Mouse (Mus musculus): Measurements from ENCODE around the gene Efhd1.

The Efhd1 gene

DNA sequence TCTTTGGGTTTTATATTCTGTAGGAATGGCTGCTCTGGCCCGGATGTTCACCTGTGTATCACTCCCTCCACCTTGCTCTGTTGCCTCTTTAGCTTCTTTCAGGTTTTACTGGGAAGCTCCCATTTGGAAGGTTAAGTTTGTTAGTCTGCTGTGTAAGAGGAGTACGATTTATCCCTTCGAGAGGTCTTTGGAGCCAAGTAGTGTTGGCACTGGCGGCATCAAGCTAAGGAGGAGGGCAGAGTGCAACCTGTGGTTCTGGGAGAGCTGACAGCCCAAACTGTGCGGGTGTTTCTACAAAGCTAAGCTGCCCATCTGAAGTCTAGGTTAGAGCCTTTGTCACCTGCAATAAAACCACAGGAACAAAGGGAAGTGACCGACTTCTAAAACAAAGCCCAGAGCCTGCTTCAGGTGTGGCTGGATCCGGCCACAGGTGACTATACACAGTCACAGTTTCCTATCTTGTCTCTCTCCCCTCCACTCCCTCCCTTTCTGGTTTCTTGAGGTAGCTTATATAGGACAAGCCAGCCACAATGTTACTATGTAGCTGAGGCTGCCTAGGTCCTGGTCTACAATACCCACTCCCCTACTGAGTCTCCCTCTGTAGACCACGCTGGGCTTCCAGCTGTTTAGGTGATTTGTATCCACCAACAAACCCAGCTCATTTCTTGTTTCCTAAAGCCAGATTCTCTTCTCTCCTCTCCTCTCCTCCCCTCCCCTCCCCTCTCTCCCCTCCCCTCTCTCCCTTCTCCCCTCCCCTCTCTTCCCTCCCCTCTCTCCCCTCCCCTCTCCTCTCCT is 2.3 kb downstream of the Efhd1 start:
- intact Hi-C loops (cut with DNase I) = no loop called here

DNA sequence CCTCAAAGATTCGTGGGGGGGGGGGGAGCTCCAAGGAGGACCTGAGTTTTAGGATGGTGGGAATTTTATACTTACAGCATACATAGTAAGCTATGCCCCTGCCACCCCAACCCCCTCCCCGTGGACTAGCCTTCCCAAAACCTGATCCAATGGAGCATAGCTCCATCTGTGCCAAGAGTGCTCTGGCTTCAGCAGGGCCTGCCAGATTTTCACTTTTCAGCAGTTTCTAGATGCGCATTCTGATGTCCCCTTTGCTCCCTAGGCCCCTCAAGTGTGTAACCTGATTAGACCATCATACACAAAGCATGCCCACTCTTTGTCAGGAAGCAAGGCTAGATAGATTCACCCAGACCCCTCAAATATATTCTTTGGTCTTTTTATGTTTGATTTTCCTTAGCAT is 6.0 kb downstream of the Efhd1 start:
- intact Hi-C loops (cut with DNase I) = no loop called here

DNA sequence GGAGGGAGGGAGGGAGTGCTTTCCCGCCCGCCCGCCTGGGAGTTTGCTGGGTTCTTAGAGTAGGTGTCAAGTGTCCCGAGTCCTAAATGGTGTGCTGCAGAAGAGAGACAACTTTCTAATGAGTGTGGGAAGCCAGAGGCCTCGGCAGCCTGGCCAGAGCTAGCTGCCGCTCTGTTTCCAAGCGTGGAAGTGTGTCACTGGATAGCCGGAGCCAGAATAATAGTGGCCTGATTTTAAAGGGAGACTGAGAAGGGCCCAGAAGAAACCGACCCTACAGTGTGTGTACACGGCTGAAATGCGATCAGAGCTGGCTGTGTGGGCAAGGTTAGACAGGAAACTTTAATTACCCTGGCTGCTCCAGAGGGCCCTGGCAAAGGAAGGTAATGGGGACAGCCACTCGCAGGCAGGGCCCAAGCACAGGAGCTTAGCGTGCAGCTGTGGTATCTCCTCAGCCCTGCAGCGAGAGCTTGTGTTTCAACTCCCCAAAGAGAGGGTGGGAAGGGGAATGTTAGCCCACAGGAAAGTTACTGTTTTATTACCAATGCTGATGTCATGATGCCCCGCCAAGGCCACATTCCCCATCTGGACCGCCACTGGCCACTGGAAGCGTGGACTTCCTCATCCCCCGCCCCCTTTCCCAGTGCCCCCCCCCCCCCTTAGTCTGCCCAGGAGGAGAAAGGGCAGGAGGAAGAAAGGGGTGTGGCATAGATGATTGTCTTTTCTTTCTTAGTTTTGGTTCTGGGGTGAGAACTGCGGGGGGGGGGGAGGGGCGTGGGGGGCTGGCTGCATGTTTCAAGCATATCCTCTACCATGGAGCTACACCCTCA is 6.7 kb downstream of the Efhd1 start:
- intact Hi-C loops (cut with DNase I) = no loop called here

DNA sequence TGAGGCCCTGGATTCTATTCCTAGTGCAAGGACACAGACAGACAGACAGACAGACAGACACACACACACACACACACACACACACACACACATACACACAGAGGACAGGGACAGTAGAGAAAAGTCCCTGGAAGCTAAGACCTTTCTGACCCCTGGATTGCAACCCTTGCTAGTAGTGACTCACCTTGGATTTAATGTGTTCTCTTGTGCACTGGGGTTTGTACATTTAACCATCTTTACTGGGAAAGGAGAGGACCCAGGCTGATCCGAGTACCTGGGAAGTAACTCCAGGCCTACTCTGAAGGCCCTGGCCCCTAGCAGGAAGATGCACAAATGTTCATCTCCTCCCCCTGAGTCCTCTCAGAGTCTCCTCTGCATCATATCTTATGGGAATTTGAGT is 7.4 kb downstream of the Efhd1 start:
- intact Hi-C loops (cut with DNase I) = no loop called here

DNA sequence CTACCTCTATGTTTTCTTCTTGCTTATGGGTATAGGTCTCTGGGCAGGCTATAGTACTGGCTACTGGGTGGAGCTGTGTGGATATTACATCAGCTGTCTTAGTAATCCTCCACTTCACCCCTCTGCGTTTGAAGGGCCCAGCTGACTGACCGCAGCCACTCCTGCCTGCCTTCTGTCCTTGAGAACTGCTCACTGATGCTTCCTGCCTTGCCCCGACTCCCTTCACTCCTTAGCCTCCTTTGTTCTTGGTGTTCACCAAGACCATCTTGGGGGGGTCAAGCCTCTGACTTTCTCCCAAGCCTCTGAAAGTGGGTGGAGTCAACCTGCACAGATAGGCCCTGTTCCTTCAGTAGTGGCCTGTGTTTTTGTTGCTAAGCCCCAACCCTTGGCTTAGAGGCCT is 8.3 kb downstream of the Efhd1 start:
- intact Hi-C loops (cut with DNase I) = no loop called here

DNA sequence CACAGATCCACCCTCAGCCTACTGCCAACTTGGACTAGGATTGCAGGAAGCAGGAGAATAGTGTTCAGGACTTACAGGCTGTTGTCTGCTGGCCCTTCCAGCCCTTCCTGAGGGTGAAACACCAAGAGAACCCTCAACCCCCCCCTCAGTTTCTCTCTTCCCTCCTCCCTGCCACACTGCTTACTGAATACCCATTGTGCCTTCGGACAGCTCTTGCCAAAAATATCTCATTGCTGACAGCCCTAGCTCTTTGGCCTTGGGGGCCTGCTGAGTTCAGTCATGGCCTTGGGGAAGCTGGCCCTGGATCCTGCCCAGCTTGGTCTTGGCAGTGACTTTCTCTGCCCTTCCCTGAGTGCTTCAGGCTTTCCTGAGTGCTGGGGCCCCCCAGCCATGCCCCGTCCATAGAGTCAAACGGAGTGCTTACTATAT is 9.4 kb downstream of the Efhd1 start:
- intact Hi-C loops (cut with DNase I) = no loop called here

DNA sequence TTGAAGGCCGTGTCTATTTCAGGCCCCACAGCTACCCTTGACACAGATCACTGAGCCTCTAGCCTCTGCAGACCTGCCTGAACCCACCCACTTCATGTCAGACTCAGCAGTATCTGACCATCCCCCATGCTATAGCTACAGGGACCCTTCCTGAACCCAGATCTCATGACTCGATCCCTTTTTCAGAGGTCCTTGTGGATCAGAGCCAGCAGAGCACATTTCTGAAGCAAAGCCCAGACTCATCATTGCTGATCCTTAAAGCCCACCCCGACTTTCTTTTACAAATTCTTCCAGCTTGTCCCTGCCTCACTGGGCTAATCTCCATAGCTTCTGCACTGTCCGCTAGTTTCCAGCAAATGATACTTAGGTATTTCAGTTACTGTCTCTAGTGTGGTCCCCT is 10.0 kb downstream of the Efhd1 start:
- intact Hi-C loops (cut with DNase I) = no loop called here

DNA sequence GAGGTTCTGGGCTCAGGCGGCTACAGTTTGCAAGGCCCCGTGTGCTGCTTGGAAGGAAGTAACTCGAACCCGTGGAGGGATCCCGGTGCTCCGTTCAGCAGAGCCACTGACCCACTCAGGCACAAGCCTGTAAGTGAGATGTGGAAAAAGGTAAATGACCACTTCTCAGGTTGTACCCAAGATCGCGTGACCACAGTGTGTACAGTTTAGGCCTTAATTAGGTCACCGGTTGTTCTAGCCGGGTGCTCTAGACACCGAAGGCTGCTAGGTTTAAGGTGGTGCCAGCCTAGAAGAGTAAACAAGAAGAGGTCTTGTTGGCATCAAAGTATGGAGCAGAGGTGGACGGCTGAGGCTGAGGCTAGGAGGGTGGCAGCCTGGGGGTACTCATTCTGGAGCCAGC is 11.0 kb downstream of the Efhd1 start:
- intact Hi-C loops (cut with DNase I) = no loop called here

DNA sequence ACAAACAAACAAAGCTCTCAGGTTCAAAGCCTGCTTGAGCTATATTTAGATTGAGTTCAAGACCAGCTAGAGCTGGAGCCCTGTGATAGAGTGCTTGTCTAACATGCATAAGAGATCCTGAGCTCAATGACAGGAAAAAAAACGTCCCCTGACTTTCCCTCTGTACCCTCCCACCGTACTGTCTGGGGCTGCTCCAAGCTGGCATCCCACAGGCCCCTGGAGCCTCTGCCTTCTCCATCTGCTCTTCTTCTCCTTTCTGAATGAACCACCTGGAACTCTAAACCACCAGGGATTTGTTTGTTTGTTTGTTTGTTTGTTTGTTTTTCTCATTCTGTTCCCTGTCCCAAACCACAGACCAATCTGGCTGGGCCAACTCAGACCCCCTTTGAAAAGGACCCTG is 11.9 kb downstream of the Efhd1 start:
- intact Hi-C loops (cut with DNase I) = no loop called here

DNA sequence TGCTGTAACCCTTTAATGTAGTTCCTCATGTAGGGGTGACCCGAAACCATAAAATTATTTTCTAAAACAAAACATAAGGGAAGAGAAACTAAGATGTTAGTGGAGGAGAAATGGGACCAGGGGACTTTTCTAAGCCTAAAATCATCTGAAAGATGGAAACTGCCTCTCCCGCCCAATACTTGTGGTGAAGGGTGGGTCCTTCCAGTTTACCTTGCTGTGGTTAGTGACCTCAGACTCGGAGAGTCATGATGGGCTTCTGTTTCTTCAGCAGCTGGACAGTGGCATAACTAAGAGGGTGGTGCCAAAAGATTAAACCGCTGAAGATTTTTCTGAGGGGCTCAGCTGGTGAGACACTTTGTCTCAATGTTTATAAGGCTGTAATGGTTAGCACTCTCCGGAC is 16.1 kb downstream of the Efhd1 start:
- intact Hi-C loops (cut with DNase I) = no loop called here

DNA sequence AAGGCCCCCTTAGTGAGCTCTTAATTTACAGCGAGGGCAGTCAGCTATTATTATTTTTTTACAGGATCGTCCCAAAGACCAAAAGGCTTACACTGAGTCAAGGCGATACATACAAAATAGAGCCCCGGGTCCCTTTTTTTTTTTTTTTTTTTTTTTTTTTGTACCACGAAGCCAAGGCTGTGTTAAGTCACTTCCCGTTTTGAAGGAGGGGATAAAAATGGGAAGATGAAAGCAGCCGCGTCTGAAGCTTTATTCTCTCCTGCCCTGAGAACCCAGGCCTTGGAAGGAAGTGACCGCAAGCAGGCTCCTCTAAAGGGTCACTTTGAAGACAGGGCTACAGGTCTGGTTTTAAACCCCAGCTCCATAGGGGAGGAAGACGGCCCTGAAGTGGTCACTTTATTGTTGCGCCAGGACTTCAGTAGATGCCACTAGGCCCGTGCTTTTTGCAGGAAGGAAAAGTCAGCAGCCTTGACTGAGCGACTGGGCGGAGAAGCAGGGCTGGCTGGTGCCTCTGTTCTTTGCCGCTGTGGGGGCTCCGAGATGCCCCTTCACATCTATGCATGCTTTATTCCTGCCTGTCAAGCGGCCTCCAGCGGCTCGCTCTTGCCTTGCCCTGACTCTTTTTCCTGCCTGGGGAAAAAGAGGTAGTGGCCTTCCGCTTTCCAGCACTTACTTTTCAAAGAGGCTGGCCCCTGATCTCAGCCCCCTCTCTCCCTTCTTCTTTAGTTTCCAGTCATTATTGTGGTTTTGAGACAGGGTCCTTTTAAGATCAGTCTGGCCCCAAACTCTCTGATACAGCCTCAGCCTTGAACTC is 17.6 kb downstream of the Efhd1 start:
- intact Hi-C loops (cut with DNase I) = no loop called here

DNA sequence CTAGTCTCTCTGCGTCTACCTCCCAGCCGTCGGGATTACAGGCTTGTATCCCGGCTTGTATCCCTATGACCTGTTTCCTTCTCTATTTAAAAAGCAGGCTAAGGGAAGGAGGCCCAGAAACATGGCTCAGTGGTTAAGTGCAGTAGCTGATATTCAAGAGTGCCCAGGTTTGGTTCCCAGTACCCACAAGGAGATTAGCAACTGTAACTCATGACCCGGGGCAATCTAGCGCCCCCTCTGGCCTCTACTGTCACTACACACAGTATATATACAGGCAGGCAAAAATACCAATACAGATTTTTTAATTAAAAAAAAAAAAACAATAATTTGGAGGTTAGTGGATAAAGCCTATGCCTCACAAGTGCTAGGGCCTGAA is 18.2 kb downstream of the Efhd1 start:
- intact Hi-C loops (cut with DNase I) = no loop called here

DNA sequence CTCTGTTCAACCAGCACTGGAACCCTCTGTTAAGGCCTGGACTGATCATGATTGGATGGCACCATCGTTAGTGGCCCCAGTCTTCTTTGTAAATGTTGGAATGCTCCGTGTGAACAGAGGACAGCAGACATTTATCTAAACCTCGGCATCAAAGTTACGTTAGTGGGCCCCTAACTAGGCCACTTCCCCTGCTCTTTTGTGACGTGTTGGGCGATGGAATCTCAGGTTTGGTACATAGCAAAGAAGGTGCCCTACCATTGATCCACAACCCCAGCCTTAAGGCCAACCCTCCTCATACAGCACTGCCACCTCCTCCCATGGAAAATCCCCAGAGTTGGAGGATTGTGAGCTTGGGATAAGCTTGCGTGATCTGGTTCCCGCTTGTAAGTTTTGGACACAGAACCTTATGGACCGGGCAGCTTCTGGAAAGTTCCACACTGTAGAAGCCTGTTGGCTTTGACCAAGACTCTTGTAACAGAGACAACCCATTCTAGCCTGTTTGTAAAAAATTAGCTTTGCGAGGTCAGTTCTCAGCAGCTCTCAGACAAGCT is 19.3 kb downstream of the Efhd1 start:
- intact Hi-C loops (cut with DNase I) = no loop called here

DNA sequence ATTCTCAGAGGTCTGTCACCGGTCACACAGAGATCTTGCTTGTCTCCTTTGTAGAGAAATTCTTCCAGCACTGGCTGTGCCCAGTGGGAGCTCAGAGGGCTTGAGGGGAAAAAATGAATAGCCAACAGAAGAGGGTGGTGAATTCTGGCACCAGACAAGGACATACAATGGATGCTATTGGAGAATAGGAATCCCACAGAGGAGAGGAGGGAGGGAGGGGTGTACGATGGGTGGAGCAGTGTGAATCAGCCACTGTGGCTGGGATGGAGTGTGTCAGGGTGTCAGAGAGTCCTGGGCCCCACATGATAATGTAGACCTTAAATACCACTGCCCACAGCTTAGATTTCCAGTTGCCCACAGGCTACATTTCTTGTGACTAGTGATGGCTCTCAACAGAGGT is 22.9 kb downstream of the Efhd1 start:
- intact Hi-C loops (cut with DNase I) = no loop called here

DNA sequence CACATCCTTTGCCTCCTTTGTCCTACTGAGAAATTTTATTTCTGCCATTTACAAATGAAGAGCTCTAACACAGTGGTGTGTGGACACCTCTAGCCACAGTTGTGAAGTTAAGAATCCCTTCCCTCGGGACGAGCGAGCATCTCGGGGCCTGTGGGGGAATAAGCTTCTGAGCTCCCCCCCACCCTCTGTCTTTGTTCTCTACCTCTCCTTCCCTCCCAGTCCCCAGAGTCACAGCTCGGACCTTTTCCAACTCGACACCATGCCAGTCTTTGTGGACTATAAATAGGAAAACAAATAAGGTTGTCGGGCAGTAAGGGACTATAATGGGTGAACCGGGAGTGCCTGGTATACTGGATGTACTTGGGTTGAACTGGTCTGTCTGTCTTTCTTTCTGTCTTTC is 27.3 kb downstream of the Efhd1 start:
- intact Hi-C loops (cut with DNase I) = loop anchor here (5.0 kb wide), 1 partner anchor 44 kb away; no protein-coding TSS in a partner anchor

DNA sequence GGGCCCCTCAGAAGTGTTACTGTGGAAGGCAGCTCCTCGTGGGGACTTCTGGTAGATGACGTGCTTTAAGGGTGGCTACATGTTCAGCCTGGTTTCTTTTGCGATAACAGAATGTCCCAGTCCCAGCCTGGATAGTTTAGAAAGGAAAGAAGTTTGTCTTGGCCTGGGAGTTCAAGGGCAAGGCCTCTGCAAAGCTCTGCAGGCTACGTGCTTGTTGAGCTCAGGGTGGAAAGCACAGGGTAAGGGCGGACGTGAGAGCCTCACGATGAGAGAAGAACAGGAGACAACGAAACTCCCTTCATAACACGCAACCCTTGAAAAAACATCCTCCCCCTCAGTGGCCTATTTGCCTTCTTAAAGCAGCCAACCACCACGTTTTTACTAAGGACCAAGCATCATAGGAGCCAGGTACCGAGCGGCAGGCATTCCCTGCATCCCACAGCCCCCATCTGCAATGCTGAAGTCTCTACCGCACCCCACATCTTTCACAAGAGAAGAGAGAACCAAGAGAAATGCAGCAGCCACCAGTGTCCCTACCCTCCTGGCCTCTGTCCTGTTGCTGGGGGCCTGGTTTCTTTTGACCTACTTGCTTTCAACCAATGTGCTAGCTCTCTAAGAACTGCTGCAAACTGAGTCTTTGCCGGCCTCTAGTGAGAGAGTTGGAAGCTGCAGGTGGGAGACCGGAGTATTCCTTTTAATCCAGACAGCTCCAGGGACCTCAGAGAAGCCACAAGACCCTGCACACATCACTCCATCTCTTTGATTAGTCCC is 28.4 kb downstream of the Efhd1 start:
- intact Hi-C loops (cut with DNase I) = loop anchor here (5.0 kb wide), 1 partner anchor 45 kb away; no protein-coding TSS in a partner anchor

DNA sequence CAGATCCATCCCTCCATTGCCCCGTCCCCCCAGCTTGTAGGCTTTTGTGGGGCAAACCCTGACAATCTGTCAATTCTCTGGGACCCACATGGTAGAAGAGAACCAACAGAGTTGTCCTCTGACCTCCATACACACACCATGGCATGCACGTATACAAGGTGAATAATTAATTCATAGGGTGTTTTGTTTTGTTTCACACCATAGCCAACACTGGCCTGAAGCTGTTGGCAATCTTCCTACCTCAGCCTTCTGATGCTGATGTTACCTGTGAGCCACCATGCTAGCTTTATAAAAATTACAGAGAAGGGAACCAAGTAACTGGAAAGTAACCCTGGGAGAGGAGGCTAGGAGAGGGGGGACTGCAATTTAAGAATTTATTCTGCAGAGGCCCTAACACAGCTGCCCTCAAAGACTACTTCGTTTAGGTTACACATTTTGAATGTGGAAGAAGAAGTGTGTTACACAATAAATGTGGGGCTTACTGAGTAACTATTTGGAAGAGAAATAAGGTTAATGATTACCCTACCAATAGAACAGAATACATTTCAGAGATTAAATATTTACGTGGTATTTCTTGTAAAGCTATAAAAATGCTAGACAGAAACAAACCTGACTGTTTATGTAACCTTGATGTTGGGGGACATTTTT is 30.0 kb downstream of the Efhd1 start:
- intact Hi-C loops (cut with DNase I) = loop anchor here (5.0 kb wide), 1 partner anchor 47 kb away; no protein-coding TSS in a partner anchor

DNA sequence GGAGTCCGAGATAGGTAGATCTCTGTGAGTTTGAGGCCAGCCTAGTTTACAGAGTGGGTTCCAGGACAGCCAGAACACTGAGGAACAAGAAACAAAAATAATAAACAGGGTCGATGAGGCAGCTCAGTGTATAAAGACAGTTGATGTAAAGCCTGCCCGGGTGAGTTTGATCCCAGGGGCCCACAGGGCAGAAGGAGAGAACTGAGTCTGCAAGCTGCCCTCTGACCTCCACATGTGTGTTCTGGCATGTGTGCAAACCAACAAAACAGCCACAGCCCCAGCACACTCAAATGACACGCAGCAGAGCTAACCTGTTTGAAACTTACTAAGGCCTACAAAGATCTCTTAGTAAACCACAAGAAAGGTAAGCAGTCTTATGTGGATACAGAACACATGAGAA is 30.8 kb downstream of the Efhd1 start:
- intact Hi-C loops (cut with DNase I) = loop anchor here (5.0 kb wide), 1 partner anchor 48 kb away; no protein-coding TSS in a partner anchor

DNA sequence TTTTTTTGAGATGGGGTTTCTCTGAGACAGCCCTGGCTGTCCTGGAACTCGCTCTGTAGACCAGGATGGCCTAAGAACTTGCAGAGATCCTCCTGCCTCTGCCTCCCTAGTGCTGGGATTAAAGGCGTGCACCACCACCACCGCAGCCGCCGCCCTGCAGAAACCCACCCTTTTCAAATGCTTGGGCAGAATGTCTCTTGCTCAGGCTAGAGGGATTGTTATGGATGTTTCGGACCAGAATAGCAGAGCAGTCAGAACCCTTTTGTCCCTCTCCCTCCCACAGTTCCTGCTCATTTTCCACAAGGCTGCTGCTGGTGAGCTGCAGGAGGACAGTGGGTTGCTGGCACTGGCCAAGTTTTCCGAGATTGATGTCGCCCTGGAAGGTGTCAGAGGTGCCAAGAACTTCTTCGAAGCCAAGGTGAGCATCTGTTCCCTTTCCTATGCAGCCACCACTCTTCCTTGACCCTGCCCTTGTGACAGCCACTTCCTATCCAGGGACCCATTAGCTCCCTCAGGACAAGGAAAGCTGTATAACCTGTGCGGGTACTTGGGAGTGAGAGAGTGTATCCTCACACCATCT is 33.3 kb downstream of the Efhd1 start:
- intact Hi-C loops (cut with DNase I) = no loop called here

Data from adrenal gland (tissue).